Mouse (Mus musculus) liver, adult 2 months (tissue): ENCODE data around the gene S1pr3.

Experiments used
- CTCF ChIP-seq: fragments of 200-500 bp; IDR thresholded peaks from 2 replicates; pipeline ENCODE4 v1.5.1; 2011; ENCODE audit warnings: low read depth, low read length, control low read depth
- POLR2A ChIP-seq: fragments of 200-500 bp; IDR thresholded peaks from 2 replicates; pipeline ENCODE4 v1.6.1; 2011; ENCODE audit warnings: low read length, control low read depth; ENCODE audit not compliant: insufficient read depth; ENCODE audit errors: extremely low read depth

GRCm38 (mm10) chr13:51411243-51411642, 2.8 kb downstream of the S1pr3 start:
- TF ChIP-seq POLR2A (no peak), CTCF (no peak)
